Mouse (Mus musculus) right cerebral cortex, postnatal 4 days (tissue): ENCODE results near the gene Skp2.
"Not testable (repeated sequence)": the region's sequence is repeated elsewhere in the genome, so short reads cannot be mapped to it uniquely, and the experiment has no call there.

Experiments
- DNase-seq: peaks from one replicate; pipeline ENCODE4 v3.0.0-alpha.2; 2022

Skp2 gene

DNA sequence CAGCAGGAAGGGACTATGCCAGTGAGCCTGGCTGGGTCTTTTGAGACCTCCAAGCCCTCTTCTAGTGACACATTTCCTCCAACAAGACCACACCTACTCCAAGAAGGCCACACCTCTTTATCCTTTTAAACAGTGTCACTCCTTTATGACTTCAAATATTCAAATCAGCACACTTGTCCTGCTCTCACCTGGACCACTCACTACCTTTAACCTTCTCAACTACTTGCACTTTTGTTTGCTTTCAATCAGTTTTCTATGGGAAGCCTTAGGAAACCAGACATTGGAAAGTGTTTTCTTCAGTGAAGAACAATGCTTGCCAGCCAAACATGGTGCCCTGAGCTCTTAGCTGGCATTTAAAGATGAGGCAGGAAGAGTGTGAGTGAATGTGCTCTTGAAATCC is at the start of gene Skp2:
Skp2 (minus strand) TSS at position 101 of the 400 bp plus-strand sequence.
- no peak for DNase-seq

DNA sequence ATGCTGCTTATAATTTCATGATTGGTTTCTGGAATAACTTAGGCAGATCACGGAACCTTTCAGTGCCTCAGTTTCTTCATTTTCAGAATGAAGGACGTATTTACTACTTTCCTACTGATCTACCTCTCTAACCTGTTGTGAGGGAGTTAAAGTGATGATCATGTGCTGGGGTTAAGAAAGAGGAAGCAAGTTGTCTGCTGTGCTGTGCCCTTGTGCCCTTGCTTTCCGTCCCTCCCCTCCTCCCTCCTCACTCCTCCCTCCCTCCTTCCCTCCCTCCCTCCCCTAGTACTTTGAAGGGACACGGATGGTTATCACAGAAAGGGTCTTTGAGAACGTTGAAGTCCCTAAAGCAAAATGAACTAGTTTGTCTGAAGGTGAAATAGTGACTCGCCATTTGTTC is 43.2 kb upstream of the Skp2 start:
- no peak for DNase-seq

DNA sequence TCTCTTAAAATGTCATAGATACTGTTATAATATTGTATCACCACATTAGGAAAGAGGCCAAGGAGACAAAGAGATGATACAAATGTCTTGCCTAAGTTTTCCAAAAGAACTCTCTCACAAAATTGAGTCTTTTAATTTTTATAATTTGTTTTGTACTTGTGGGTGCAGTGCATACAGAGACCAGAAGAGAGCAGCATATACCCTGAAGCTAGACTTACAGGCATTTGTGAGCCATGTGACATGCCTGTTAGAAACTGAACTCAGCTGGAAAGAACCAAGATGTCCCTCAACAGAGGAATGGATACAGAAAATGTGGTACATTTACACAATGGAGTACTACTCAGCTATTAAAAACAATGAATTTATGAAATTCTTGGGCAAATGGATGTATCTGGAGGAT is 37.5 kb upstream of the Skp2 start:
- not testable (repeated sequence) for DNase-seq

DNA sequence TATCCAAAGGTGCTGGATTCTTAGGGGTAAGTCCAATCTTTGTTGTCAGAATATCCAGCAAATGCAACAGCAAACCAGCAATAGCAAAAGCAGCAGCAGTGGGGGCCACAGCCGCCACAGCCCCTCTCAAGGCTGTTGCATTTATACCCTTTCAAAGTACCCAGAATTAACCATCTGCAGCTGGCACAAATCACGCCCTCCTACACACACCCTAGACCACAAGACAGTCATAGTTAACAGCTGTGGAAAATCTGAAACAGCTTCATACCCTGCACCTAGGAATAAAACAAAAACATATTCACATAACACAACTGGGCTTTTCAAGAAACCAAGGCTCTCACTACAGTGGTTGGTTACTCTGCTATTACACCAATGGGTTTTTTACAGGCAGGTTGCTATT is 34.6 kb upstream of the Skp2 start:
- no peak for DNase-seq

DNA sequence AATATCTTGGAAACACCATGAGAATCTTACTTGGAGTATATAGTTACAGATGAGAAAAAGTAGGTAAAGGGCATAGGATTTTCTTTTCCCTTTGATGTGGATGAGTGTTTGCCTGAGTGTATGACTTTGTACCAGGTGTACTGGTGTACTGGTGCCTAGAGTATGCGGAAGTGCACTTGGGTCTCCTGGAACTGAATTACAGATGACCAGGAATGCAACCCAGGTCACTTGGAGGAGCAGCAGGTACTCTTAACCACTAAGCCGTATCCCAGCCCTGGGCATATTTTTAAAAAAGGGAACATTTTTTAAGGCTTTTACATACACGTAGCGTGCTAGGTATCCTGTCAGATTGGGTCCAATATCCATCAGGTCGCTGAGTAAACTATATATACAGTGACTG is 28.8 kb upstream of the Skp2 start:
- DNase-seq: no peak

DNA sequence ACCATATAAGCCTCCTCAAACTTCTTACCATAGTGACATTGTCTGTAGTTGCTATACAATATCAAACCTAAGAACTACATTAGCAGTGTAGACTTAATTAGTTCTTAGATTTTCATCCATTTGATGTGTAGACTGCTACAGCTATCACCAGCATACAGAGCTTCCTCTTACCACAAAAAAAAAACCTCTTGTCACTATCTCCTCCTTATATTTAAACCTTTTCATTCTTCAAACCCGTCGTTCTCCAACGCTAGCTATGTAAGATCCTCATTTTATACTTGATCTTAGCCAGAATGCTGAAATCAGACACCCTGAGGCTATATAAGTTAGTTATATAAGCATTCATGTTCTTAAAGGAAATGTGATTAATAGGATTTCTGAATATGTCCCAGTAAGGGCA is 21.8 kb upstream of the Skp2 start:
- no peak for DNase-seq

DNA sequence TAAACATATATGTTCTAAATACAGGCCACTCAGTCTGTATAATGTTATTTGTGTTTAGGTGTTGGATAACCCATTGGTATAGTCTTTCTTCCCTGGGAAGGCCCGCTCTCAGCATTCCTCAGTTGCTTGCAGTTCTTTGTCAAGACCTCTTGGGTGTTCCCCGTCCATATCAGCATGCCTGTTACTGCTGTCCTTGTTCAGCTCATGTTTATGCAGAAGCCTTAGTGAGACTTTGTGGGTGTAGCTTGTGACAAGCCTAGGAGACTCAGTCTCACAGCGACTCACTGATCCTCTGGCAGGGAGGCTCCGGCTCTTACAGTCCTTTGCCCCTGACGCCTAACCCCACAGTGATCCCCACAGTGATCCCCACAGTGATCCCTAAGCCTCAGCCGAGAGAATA is 8.9 kb upstream of the Skp2 start:
- DNase-seq: no peak

DNA sequence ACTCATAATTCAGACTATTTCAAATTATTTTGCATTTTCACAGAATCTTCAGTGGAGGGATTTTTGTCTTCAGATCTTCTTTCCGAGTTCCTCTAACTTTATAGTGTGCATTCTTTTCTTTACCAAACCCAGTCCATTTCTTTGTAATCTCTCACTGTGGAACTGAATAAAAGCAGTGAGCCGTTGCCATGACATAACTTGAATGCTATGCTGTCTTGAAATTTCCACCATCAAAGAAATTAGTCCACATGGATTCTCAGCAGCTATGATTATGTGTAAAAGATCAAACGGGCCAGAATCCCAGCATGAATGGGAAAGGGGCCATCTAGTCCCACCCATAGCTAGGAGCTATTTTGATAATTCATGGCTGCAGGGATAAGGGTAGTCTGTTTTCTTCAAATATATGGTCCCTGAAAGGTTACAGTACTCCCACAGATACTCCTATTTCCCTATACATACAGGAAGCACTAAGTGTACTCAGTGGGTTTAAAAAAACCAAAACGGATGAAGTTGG is 7.4 kb upstream of the Skp2 start:
- DNase-seq: no peak

DNA sequence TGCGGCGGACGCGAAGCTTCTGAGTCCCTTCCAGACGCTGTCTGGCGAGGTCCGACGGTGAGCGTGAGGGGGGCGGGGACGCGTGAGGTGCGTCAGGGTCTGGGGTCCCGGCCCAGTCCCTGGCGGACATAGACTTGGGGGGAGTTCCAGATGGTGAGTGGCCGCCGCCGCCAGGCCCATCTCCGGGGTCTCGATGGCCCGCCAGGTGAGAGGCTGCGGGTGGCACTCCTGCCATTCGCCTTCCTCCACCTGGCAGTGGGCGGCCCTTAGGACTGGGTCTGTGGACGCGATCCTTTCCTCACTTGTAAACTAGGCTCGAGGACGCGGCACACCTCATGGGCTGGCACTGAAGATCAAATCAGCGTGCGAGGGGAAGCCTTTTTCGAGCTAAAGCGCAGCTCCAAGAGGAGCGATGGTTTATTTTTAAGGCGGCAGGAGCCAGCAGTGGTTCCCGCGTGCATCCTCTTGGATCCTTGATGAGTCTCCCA is 14.5 kb downstream of the Skp2 start:
- DNase-seq: no peak

DNA sequence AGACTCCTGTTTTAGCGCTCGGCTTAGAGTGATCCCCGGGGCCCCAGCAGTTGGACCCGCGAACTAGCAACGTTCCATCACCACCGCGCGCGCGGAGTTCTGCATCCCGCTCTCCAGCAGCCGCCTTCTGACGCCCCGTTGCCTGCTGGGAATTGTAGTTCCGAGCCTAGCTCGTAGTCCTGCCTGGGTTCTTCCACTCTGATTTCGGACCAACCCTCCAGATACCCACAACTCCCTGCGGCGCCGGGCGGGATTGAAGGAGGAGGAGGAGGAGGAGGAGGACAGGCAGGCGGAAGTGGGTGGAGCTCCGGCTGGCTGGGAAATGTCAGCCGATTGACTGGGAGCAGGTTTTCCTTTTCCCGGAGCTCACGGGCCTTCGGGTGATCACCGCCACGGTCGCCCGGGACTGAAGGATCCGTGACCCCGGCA is 15.0 kb downstream of the Skp2 start, which contains the start of gene Lmbrd2:
Lmbrd2 (plus strand) TSS at position 299 of the 429 bp plus-strand sequence.
- peak; percentile 95 for DNase-seq

DNA sequence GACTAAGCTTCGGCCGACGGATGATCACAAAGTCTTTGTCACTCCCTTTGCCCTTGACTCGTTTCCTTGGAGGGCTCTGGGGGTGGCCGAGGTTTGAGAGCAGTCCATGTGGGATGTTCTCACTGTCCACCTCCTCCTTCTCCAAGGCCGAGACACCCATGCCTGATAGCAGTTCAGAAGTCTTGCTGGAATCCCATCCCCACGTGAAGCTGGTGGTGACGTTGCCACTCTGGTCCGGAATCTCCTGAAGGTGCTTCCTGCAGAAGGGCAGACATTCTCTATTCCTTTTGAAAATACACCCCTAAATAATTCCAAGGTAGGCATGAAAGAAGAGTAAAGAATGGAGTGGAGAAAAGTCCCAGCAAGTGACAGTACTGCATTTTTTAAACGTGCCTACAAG is 15.8 kb downstream of the Skp2 start:
- no peak for DNase-seq

DNA sequence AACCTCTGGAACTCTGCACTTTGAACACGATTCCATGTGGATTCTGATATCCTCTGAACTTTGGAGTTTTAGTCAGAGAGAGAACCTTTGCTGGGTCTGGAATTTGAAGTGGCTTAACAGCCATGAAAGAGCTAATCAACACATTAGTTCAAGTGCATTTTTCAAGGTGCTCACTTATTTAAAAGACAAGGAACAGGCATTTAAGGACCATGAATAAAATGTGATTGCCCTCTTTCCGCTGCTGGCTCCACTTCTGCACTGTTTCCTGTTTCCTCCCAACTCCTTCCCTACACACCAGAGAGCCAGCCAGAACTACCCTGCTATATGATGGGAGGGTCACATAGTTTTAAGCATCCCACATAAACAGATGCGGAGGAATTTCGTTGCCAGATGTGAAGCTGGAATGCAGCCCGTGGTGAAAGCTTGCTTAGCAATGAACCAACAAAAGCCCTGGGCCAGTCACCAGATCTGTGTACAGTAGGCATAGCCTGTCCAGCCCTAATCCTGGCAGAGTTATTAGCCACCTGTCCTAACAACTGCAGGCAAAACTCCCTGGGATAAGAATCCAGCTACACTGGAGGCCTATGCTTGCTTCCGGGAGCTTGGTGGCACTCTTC is 20.2 kb downstream of the Skp2 start:
- no peak for DNase-seq

DNA sequence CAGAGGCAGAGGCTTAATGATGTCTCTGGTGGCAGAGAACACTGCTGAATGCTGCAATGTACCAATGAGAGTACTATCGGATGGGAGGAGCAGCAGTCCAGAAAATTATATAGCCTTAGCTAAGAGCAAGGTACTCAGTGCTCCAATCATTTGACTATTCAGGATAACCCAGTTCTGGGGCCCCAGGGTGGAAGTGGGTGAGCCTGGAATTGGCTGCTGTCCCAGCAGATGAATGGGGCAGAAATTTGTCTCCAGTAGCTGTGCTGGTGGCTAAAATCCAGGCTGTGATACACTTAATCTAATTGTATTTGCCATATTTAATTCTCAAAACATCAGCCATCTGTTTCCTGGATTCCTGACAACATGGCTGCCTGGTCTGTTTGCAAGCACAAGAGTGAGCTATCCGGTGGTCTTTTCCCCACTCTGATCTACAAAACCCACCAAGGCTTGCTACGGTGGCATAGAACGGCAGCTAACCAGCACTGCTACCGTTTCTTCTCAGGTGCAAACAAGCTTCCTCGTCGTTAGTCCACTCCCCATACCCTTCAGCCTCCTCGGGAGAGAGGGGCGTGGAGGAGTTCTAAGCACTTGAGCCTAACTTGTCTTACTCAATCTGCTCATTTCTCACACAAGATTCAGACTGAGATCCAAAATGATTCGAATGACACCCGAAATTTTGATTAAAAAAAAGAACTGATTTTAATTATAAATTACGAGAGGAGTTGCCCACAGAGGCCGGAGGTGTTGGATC is 22.4 kb downstream of the Skp2 start:
- no peak for DNase-seq

DNA sequence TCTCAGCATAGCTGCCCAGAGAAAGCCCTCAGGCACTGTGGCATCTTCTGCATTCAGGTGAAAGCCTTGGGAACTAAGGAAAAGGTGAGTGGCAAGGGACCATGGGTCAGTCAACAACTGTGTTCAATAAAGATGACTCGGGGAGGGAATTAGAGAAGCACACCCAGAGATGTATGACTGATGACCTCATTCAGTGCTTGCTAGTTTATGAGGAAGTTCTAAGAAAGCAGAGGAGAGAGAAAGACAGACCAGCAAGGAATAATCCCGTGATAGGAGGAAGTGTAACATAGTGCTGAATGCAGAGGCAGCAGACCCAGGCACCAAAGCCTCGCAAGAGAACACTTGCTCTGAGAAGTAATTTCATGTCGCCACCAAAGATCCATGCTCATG is 23.7 kb downstream of the Skp2 start:
- DNase-seq: no peak

DNA sequence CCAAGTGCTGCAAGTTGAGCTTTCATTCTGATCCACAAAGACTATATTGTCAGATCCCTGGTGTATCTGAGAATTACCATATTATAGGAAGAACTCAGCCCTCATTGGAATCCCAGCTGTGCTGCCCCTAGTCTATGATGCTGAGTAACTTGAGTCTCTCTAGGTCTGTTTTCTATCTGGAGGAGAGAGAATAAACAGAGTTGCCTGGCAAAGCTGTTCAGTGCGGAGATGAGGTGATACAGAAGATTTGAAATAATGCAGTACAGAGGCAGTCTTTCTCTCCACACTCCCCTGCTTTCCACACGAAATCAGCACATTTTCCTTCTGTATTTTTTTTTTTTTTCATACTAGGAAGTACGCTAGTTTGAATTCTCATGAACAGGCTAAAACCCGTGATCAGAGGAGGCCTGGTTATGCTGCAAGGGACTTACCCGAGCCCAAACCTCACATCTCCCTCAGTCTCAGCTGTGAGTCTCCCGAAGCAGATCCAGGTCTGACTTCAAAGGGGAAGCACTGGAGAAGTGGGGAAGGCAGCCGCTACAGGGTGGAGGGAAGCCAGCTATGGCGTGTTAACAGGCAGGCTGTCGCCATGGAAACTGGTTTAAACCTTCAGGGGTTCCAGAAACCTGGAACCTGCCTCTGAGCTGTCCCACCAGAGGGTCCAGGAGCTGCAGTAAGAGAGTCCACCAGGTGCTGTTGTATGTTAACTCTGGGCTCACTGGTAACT is 24.3 kb downstream of the Skp2 start:
- no peak for DNase-seq

DNA sequence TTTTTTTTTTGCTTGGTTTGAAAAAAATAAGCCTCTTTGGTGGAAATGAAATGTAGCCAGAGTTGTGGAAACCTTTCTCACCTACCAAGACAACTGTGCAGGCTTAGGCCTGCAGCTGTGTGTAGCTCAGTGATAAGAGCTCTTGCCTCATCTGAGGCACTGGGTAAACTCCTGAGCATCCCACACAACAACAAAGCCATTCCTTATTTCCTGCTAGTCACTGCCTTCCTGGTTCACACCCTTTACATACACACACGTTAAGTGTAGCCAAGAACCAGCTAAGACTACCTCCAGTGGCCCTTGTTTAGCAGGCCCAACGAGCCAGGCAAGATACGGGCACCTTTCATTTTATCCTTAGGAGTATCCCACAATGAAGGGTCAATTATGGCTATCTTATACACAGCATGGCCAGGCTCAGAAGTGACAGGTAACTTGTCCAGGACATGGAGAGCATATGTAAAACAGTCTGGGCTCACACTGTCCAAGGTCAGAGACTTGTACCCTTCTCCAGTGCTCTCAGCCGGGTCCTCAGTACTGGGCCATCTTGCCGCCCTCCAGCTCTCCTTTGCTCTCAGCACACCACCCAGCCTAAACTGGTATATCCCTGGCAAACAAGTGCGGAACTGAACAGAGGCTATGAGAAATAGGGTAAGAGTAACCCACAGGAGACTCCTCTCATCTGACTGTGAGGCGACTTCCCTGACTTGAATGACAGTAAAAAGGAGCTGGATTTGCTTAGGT is 28.0 kb downstream of the Skp2 start:
- DNase-seq: no peak

DNA sequence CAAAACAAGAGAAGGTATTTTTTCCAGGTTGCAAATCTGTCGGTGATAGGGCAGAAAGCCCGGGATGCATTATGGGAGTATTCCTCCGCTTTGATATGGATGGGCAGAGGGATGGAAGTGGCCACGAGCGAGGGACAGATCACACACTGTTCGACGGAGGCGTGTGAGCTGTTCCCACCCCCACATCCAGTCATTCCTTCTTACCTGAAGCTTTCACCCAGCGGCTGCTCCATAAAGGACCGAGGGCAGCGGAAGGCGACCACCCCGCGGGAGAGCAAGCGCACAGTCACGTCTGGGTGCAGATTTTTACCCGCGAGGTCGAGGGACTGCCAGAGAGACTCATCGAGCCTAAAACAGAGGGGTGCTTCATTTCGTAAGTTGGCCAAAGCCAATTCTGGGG is 30.4 kb downstream of the Skp2 start:
- no peak for DNase-seq

DNA sequence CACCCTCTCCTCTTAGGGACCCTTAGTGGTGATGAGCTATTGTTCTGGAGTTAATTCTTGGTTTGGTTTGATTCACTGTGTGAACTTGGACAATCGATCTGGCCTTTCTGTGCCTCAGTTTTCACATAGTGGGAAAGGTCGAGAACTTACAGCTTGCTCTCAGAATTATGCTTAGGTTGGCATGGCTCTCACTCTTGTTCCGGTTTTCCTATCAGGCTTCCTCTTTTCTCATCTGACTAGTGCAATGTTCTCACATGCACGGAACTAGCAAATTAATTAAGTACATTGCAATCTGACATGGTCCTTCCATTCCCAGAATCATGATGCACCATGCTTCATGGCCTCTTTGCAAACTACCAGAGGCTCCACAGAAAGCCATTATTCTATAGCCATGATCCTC is 32.2 kb downstream of the Skp2 start:
- DNase-seq: no peak

DNA sequence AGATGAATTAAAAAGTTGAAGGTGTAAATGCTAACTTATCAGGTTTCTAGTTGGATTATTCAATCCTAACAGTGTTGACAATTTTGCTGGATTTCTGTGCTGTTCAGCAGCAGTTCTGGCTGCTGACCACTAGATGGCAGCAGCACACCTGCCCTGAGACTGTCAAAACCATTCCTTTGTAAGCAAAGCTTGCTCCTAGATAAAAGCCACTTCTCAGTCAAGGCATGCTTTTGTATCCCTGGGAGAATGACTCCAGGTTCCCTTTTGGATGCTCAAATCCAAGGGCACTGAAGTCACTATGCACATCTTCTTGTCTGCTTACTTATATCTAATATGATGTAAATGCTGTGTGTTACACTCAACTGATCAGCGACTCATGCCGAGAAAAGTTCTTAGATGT is 35.1 kb downstream of the Skp2 start:
- peak; percentile 42 for DNase-seq

DNA sequence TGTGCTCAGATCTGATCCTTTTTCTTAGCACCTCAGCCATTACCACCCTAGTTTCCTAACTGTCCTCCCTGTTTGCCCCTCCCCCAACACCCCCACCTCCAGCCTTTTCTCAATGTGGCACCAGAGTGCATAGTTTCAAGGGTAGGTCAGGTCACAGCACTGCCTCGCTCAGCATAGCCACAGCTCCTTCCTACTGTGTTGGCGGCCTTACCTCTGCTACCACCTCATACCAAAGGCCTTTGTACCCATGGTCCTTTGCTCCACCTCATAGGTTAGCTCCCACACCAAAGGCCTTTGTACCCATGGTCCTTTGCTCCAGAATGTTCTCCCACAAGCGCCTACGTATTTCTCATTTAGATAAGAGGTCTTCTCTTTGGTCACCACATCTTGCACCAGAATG is 36.4 kb downstream of the Skp2 start:
- DNase-seq: no peak

DNA sequence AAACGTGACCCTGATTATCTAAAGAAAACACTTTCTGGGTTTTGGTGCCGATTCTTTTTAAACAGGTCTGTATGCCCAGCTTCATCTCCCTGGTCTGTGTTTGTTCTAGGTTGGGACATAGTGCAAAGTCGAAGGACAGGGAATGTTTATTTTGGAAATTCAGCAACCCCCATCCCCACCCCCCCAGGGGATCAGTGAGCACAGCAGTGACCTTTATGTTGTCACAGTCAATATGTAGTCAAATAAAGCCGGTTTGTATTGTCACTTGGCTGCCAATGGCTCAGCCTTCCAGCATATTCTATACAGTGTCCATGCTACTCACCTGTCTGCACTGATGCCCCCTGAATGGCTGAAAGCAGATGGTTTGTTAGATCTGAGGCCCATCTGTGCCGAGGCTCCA is 40.6 kb downstream of the Skp2 start:
- DNase-seq: no peak

DNA sequence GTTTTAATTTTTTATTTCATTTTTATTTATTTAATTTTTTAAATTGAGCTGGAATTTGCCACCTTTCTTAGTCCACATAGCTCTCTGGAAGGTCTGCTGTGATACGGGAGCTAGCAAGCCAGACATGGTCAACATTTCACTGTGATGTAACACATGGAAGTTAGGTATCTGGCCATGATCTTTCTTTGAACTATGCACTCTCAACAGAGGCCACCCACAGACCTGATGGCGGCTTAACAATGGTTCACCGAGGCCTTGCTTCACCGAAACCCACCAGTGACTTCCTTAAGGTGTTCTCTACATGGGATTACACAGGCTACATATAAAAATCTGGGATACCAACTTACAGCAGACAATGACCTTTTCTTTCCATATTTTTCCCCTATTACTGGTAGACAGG is 41.1 kb downstream of the Skp2 start:
- DNase-seq: no peak

DNA sequence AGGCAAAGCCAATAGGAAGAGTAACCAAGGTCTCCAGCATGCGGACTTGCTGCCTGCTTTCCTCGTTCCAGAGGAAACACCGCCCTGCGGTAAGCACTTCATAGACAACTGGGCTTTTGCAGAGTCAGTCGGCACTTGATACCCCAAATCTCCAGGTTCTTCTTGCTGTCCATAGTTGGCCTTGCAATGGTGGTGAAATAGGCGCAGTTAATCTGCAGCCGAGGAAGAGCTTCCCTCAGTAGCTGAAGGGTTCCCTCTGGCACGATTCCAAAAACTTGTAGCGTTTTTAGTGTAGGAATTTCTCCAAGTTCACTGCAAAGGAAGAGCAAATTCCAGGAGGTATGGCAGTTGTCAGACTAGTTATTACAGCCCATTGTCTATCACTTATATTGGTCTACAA is 41.7 kb downstream of the Skp2 start:
- no peak for DNase-seq
